Mouse (Mus musculus): ENCODE measurements at regions not wholly inside any gene's neighbourhood (a gene's known extent, or its start where the extent isn't known, plus 50 kb on each side); places are given as distances from the start of the nearest gene placed in this dataset.

GRCm38 (mm10) chr10:9569277-9569676 is 105.7 kb downstream of the Samd5 start:
- no peak for DNase-seq (ENCODE audit: low read depth, low spot score)

GRCm38 (mm10) chr10:9557517-9558065 is 117.4 kb downstream of the Samd5 start:
- DNase-seq (ENCODE audit: low read depth, low spot score) = no peak
- 11% methylated on average over 4 of the region's 4 CpGs for WGBS

More at GRCm38 (mm10) chr10:9569277-9569676, 105.7 kb downstream of the Samd5 start:
- 70% methylated on average over 4 of the region's 4 CpGs for WGBS

- 12% methylated on average over 1 of the region's 1 CpGs for WGBS
- no peak for DNase-seq (ENCODE audit: low read depth, low spot score)
These were observed 117.9 kb downstream of the Samd5 start for GRCm38 (mm10) chr10:9557092-9557491.

- WGBS = 66% methylated on average over 3 of the region's 3 CpGs
- no peak for DNase-seq (ENCODE audit: low read depth, low spot score)
These were observed 121.1 kb downstream of the Samd5 start for GRCm38 (mm10) chr10:9553946-9554345.

GRCm38 (mm10) chr10:9549913-9550709 is 124.9 kb downstream of the Samd5 start:
- DNase-seq (ENCODE audit: low read depth, low spot score) = no peak
- WGBS = 58% methylated on average over 10 of the region's 10 CpGs

GRCm38 (mm10) chr10:9545807-9546206 is 129.2 kb downstream of the Samd5 start:
- WGBS = 89% methylated on average over 6 of the region's 6 CpGs
- DNase-seq (ENCODE audit: low read depth, low spot score) = no peak

- WGBS = 67% methylated on average over 4 of the region's 4 CpGs
- no peak for DNase-seq (ENCODE audit: low read depth, low spot score)
These were observed 130.8 kb downstream of the Samd5 start for GRCm38 (mm10) chr10:9544041-9544786.

- DNase-seq (ENCODE audit: low read depth, low spot score) = no peak
- 81% methylated on average over 1 of the region's 1 CpGs for WGBS
These were observed 133.4 kb downstream of the Samd5 start for GRCm38 (mm10) chr10:9541579-9541978.

- 91% methylated on average over 3 of the region's 3 CpGs for WGBS
- DNase-seq (ENCODE audit: low read depth, low spot score) = no peak
These were observed 137.3 kb downstream of the Samd5 start for GRCm38 (mm10) chr10:9537686-9538085.

- DNase-seq (ENCODE audit: low read depth, low spot score) = no peak
- WGBS = 76% methylated on average over 8 of the region's 8 CpGs
These were observed 140.5 kb downstream of the Samd5 start for GRCm38 (mm10) chr10:9534552-9534951.

- WGBS = 78% methylated on average over 2 of the region's 2 CpGs
- DNase-seq (ENCODE audit: low read depth, low spot score) = no peak
These were observed 141.7 kb downstream of the Samd5 start for GRCm38 (mm10) chr10:9533283-9533682.

GRCm38 (mm10) chr10:9531931-9532330 is 143.1 kb downstream of the Samd5 start:
- DNase-seq (ENCODE audit: low read depth, low spot score) = no peak
- 85% methylated on average over 5 of the region's 5 CpGs for WGBS

- DNase-seq (ENCODE audit: low read depth, low spot score) = no peak
- WGBS = 34% methylated on average over 7 of the region's 7 CpGs
These were observed 145.6 kb downstream of the Samd5 start for GRCm38 (mm10) chr10:9529408-9529807.

- WGBS = 60% methylated on average over 4 of the region's 4 CpGs
- DNase-seq (ENCODE audit: low read depth, low spot score) = no peak
These were observed 146.9 kb downstream of the Samd5 start for GRCm38 (mm10) chr10:9528066-9528465.

- WGBS = 79% methylated on average over 12 of the region's 12 CpGs
- DNase-seq (ENCODE audit: low read depth, low spot score) = no peak
These were observed 165.1 kb downstream of the Samd5 start for GRCm38 (mm10) chr10:9509764-9510390.

- 66% methylated on average over 17 of the region's 17 CpGs for whole genome bisulfite sequencing
- DNase-seq (ENCODE audit: low read depth, low spot score) = no peak
These were observed 165.8 kb downstream of the Samd5 start for GRCm38 (mm10) chr10:9509092-9509671.

GRCm38 (mm10) chr10:9503569-9504493 is 171.2 kb downstream of the Samd5 start:
- no peak for DNase-seq (ENCODE audit: low read depth, low spot score)
- WGBS = 45% methylated on average over 11 of the region's 11 CpGs

- DNase-seq (ENCODE audit: low read depth, low spot score) = no peak
- WGBS = 94% methylated on average over 3 of the region's 3 CpGs
These were observed 176.5 kb downstream of the Samd5 start for GRCm38 (mm10) chr10:9498550-9498949.

GRCm38 (mm10) chr10:9497021-9497420 is 178.0 kb downstream of the Samd5 start:
- 89% methylated on average over 1 of the region's 1 CpGs for WGBS
- no peak for DNase-seq (ENCODE audit: low read depth, low spot score)

All from large intestine, adult 2 months (tissue).